Mouse (Mus musculus): ENCODE measurements around the gene Rnf2.

DNA sequence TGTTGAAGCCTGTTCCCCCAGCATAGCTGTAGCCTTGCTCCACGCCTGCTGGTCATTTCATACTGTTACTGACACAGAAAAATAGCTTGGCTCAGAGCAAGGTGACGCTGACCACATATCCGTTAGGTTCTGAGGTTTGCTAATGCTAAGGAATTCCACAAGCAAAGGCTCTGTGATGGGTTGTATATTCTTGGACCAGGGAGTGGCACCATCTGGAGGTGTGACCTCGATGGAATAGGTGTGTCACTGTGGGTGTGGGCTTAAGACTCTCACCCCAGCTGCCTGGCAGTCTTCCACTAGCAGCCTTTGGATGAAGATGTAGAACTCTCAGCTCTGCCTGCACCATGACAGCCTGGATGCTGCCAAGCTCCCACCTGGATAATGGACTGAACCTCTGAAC is 34.2 kb downstream of the Rnf2 start:
- TF ChIP-seq CTCF (IDR thresholded peaks at IDR 0.05; ENCODE audit: insufficient read depth, low read length): no peak
- TF ChIP-seq POLR2A (IDR thresholded peaks at IDR 0.05; ENCODE audit: borderline replicate concordance, extremely low read depth, low read depth, low read length): no peak

Data from lung, adult 2 months (tissue).